Mouse (Mus musculus): ENCODE results near the gene Inpp5b. TPM values are rescaled to one million over a fixed set of nuclear protein-coding genes. Genes with fewer than 3 reads are reported as not detected.

The Inpp5b gene
- polyA plus RNA-seq, 1 experiment = 25.1 TPM

- H3K4me3 ChIP-seq = peak overlapping the region; percentile 97
- H3K4me2 ChIP-seq (ENCODE audit: low read depth) = peak overlapping the region; percentile 82
- H3ac ChIP-seq (ENCODE audit: control insufficient read depth, insufficient read length) = peak overlapping the region; percentile 28
- peaks cover 8% of the 10 kb centered on the region for H3K36me3 ChIP-seq (ENCODE audit: control insufficient read depth, insufficient read depth)
- H3K79me2 ChIP-seq (ENCODE audit: control insufficient read depth, insufficient read depth) = peaks cover 55% of the 10 kb centered on the region
- no peaks in the 10 kb centered on the region for H3K27me3 ChIP-seq (ENCODE audit: control insufficient read depth, insufficient read depth, insufficient read length)
- TF ChIP-seq POLR2AphosphoS2 (IDR thresholded peaks at IDR 0.05; ENCODE audit: insufficient read length, low read depth) (peak; percentile 22), MYOD1 (IDR thresholded peaks at IDR 0.05; ENCODE audit: control insufficient read depth in 1 of 3, insufficient read length in 2 of 3, low read depth in 2 of 3) (peak in 1 of 3 experiments; percentile 47), USF1 (IDR thresholded peaks at IDR 0.05; ENCODE audit: low read depth) (no peak), MYOG (IDR thresholded peaks at IDR 0.05; ENCODE audit: control insufficient read depth in 1 of 3, insufficient read depth in 1 of 3, insufficient read length in 2 of 3, low read depth in 2 of 3) (peak in 1 of 3 experiments; percentile 62), POLR2A (IDR thresholded peaks at IDR 0.05; ENCODE audit: insufficient read length, low read depth) (peak; percentile 40)
Observed at GRCm38 (mm10) chr4:124701052-124701845, 40.4 kb upstream of the Inpp5b start.

- peak overlapping the region; percentile 82 for H3K4me2 ChIP-seq (ENCODE audit: low read depth)
- peaks cover 11% of the 10 kb centered on the region for H3K36me3 ChIP-seq (ENCODE audit: control insufficient read depth, insufficient read depth)
- peak overlapping the region; percentile 97 for H3K4me3 ChIP-seq
- H3K27me3 ChIP-seq (ENCODE audit: control insufficient read depth, insufficient read depth, insufficient read length) = no peaks in the 10 kb centered on the region
- H3K79me2 ChIP-seq (ENCODE audit: control insufficient read depth, insufficient read depth) = peaks cover 62% of the 10 kb centered on the region
- H3ac ChIP-seq (ENCODE audit: control insufficient read depth, insufficient read length) = peak overlapping the region; percentile 28
- TF ChIP-seq TCF12 (IDR thresholded peaks at IDR 0.05; ENCODE audit: insufficient read depth, poor library complexity, severe bottlenecking) (no peak), POLR2A (IDR thresholded peaks at IDR 0.05; ENCODE audit: insufficient read length, low read depth) (no peak), SRF (IDR thresholded peaks at IDR 0.05; ENCODE audit: control insufficient read depth, insufficient read length, low read depth) (no peak), TCF3 (IDR thresholded peaks at IDR 0.05; ENCODE audit: insufficient read length, low read depth) (no peak), MYOG (IDR thresholded peaks at IDR 0.05; ENCODE audit: control insufficient read depth in 1 of 3, insufficient read depth in 1 of 3, insufficient read length in 2 of 3, low read depth in 2 of 3) (no peak)
Observed at GRCm38 (mm10) chr4:124701916-124702315, 39.7 kb upstream of the Inpp5b start.

GRCm38 (mm10) chr4:124703406-124703805 is 38.2 kb upstream of the Inpp5b start:
- Histone ChIP-seq H3K4me2 (ENCODE audit: low read depth) (peak overlapping the region; percentile 82), H3K79me2 (ENCODE audit: control insufficient read depth, insufficient read depth) (peaks cover 67% of the 10 kb centered on the region), H3K4me3 (peak overlapping the region; percentile 97), H3K27me3 (ENCODE audit: control insufficient read depth, insufficient read depth, insufficient read length) (no peaks in the 10 kb centered on the region), H3ac (ENCODE audit: control insufficient read depth, insufficient read length) (no peak overlapping the region), H3K36me3 (ENCODE audit: control insufficient read depth, insufficient read depth) (peaks cover 11% of the 10 kb centered on the region)
- TF ChIP-seq MYOD1 (IDR thresholded peaks at IDR 0.05; ENCODE audit: control insufficient read depth in 1 of 3, insufficient read length in 2 of 3, low read depth in 2 of 3) = peak in 2 of 3 experiments; percentile 13 to 84
- peak; percentile 76 for TF ChIP-seq POLR2AphosphoS2 (IDR thresholded peaks at IDR 0.05; ENCODE audit: insufficient read length, low read depth)
- TF ChIP-seq POLR2A (IDR thresholded peaks at IDR 0.05; ENCODE audit: insufficient read length, low read depth) = peak; percentile 73
- peak; percentile 91 for TF ChIP-seq SRF (IDR thresholded peaks at IDR 0.05; ENCODE audit: control insufficient read depth, insufficient read length, low read depth)
- TF ChIP-seq TCF12 (IDR thresholded peaks at IDR 0.05; ENCODE audit: insufficient read depth, poor library complexity, severe bottlenecking) = no peak
- no peak for TF ChIP-seq E2F4 (IDR thresholded peaks at IDR 0.05; ENCODE audit: insufficient read depth)
- TF ChIP-seq MAX (IDR thresholded peaks at IDR 0.05; ENCODE audit: low read depth) = peak; percentile 36
- TF ChIP-seq CEBPB (IDR thresholded peaks at IDR 0.05; ENCODE audit: insufficient read depth, poor library complexity, severe bottlenecking) = no peak
- peak; percentile 7 to 83 (median 15) for TF ChIP-seq MYOG (IDR thresholded peaks at IDR 0.05; ENCODE audit: control insufficient read depth in 1 of 3, insufficient read depth in 1 of 3, insufficient read length in 2 of 3, low read depth in 2 of 3)
- TF ChIP-seq REST (IDR thresholded peaks at IDR 0.05; ENCODE audit: insufficient read depth, insufficient read length) = no peak
- no peak for TF ChIP-seq USF1 (IDR thresholded peaks at IDR 0.05; ENCODE audit: low read depth)

GRCm38 (mm10) chr4:124703881-124704796 is 37.5 kb upstream of the Inpp5b start:
- Histone ChIP-seq H3K79me2 (ENCODE audit: control insufficient read depth, insufficient read depth) (peaks cover 67% of the 10 kb centered on the region), H3K4me3 (peak overlapping the region; percentile 97), H3ac (ENCODE audit: control insufficient read depth, insufficient read length) (no peak overlapping the region), H3K36me3 (ENCODE audit: control insufficient read depth, insufficient read depth) (peaks cover 11% of the 10 kb centered on the region), H3K27me3 (ENCODE audit: control insufficient read depth, insufficient read depth, insufficient read length) (no peaks in the 10 kb centered on the region), H3K4me2 (ENCODE audit: low read depth) (peak overlapping the region; percentile 82)
- no peak for TF ChIP-seq MYOG (IDR thresholded peaks at IDR 0.05; ENCODE audit: control insufficient read depth in 1 of 3, insufficient read depth in 1 of 3, insufficient read length in 2 of 3, low read depth in 2 of 3)
- no peak for TF ChIP-seq SRF (IDR thresholded peaks at IDR 0.05; ENCODE audit: control insufficient read depth, insufficient read length, low read depth)

Measured in myocyte (in vitro differentiated cells).